Mouse (Mus musculus): Measurements from ENCODE around the gene Cdrt4.

- TF ChIP-seq CTCF (IDR thresholded peaks at IDR 0.05; ENCODE audit: low read depth) (no peak), EP300 (optimal IDR thresholded peaks at IDR 0.05) (no peak)
Observed at GRCm38 (mm10) chr11:62940176-62940575, 10.8 kb upstream of the Cdrt4 start.
